Mouse (Mus musculus): Measurements from ENCODE around the gene Epha1. TPM values are rescaled to one million over a fixed set of nuclear protein-coding genes. Genes with fewer than 3 reads are reported as not detected.

Gene Epha1
- polyA plus RNA-seq, 1 experiment from 2014 or later, result 5.1 TPM

GRCm38 (mm10) chr6:42324482-42325267 is 48.4 kb downstream of the Epha1 start, which contains the start of gene Fam131b:
Gene Fam131b (minus strand): TSS chr6:42324643.
- no peaks in the 10 kb centered on the region for H3K9me3 ChIP-seq
- no peaks in the 10 kb centered on the region for H3K36me3 ChIP-seq (replicated peaks)
- DNase-seq (ENCODE audit: low spot score), result peak; percentile 78
- peak within 1 kb of the TSS; percentile 81 for H3K4me3 ChIP-seq
- H3K27ac ChIP-seq (replicated peaks), result peak within 1 kb of the TSS; percentile 87
- H3K4me1 ChIP-seq, result peaks cover 24% of the 10 kb centered on the region
- under 1% methylated on average over 62 of the region's 68 CpGs for WGBS
- peaks cover 44% of the 10 kb centered on the region for H3K27me3 ChIP-seq (replicated peaks; ENCODE audit: low read depth, poor library complexity, severe bottlenecking)

- Histone ChIP-seq H3K27ac (replicated peaks) (peak overlapping the region; percentile 87), H3K36me3 (replicated peaks) (no peaks in the 10 kb centered on the region), H3K4me3 (peak overlapping the region; percentile 81), H3K27me3 (replicated peaks; ENCODE audit: low read depth, poor library complexity, severe bottlenecking) (peaks cover 44% of the 10 kb centered on the region), H3K9me3 (no peaks in the 10 kb centered on the region), H3K4me1 (peaks cover 24% of the 10 kb centered on the region)
- WGBS, result under 1% methylated on average over 32 of the region's 32 CpGs
- DNase-seq (ENCODE audit: low spot score), result peak; percentile 61
Observed at GRCm38 (mm10) chr6:42324067-42324481, 49.0 kb downstream of the Epha1 start.

GRCm38 (mm10) chr6:42323371-42324066 is 49.5 kb downstream of the Epha1 start:
- DNase-seq (ENCODE audit: low spot score), result no peak
- under 1% methylated on average over 28 of the region's 28 CpGs for WGBS
- Histone ChIP-seq H3K27me3 (replicated peaks; ENCODE audit: low read depth, poor library complexity, severe bottlenecking) (peaks cover 44% of the 10 kb centered on the region), H3K4me1 (peaks cover 24% of the 10 kb centered on the region), H3K4me3 (peak overlapping the region; percentile 81), H3K27ac (replicated peaks) (peak overlapping the region; percentile 87), H3K9me3 (no peaks in the 10 kb centered on the region), H3K36me3 (replicated peaks) (peaks cover 1% of the 10 kb centered on the region; the same call in 1 of the 2 replicates)

- WGBS, result 89% methylated on average over 4 of the region's 4 CpGs
- Histone ChIP-seq H3K4me3 (no peak overlapping the region), H3K27me3 (replicated peaks; ENCODE audit: low read depth, poor library complexity, severe bottlenecking) (peaks cover 28% of the 10 kb centered on the region), H3K36me3 (replicated peaks) (peaks cover 25% of the 10 kb centered on the region), H3K4me1 (peaks cover 6% of the 10 kb centered on the region), H3K9me3 (no peaks in the 10 kb centered on the region), H3K27ac (replicated peaks) (no peak overlapping the region)
- DNase-seq (ENCODE audit: low spot score), result no peak
Observed at GRCm38 (mm10) chr6:42318293-42318692, 54.8 kb downstream of the Epha1 start.

- Histone ChIP-seq H3K27me3 (replicated peaks; ENCODE audit: low read depth, poor library complexity, severe bottlenecking) (no peaks in the 10 kb centered on the region), H3K27ac (replicated peaks) (no peak overlapping the region), H3K9me3 (no peaks in the 10 kb centered on the region), H3K4me3 (no peak overlapping the region), H3K4me1 (no peaks in the 10 kb centered on the region), H3K36me3 (replicated peaks) (peaks cover 73% of the 10 kb centered on the region)
- DNase-seq (ENCODE audit: low spot score), result no peak
- 88% methylated on average over 2 of the region's 2 CpGs for WGBS
Observed at GRCm38 (mm10) chr6:42310427-42311053, 62.5 kb downstream of the Epha1 start.

GRCm38 (mm10) chr6:42309816-42310378 is 63.2 kb downstream of the Epha1 start:
- no peak overlapping the region for H3K4me3 ChIP-seq
- no peak for DNase-seq (ENCODE audit: low spot score)
- H3K9me3 ChIP-seq, result no peaks in the 10 kb centered on the region
- H3K36me3 ChIP-seq (replicated peaks), result peaks cover 73% of the 10 kb centered on the region
- H3K4me1 ChIP-seq, result no peaks in the 10 kb centered on the region
- no peaks in the 10 kb centered on the region for H3K27me3 ChIP-seq (replicated peaks; ENCODE audit: low read depth, poor library complexity, severe bottlenecking)
- 52% methylated on average over 8 of the region's 8 CpGs for WGBS
- H3K27ac ChIP-seq (replicated peaks), result no peak overlapping the region

Other genes with a start within 250 kb of the Epha1 start
- not detected in 2 replicates for gene Tas2r139, start 232.3 kb downstream of the Epha1 start, polyA plus RNA-seq (2016; fragmentation: Nextera tagmentation; extraction: Ambion mirVana)
- not detected in 2 replicates for gene Tas2r144, start 157.9 kb downstream of the Epha1 start, polyA plus RNA-seq (2016; fragmentation: Nextera tagmentation; extraction: Ambion mirVana)
- 18.1 and 18.7 TPM in 2 replicates for gene Gstk1, start 127.3 kb downstream of the Epha1 start, polyA plus RNA-seq (2016; fragmentation: Nextera tagmentation; extraction: Ambion mirVana)
- 0.60 and 0.90 TPM in 2 replicates for gene Tmem139, start 111.3 kb downstream of the Epha1 start, polyA plus RNA-seq (2016; fragmentation: Nextera tagmentation; extraction: Ambion mirVana)
- gene Casp2, start 108.3 kb downstream of the Epha1 start, polyA plus RNA-seq (2016; fragmentation: Nextera tagmentation; extraction: Ambion mirVana), result 79.5 and 85.3 TPM in 2 replicates
- 0.80 and 1.1 TPM in 2 replicates for gene Clcn1, start 86.6 kb downstream of the Epha1 start, polyA plus RNA-seq (2016; fragmentation: Nextera tagmentation; extraction: Ambion mirVana)
- gene Fam131b, start 48.6 kb downstream of the Epha1 start, polyA plus RNA-seq (2016; fragmentation: Nextera tagmentation; extraction: Ambion mirVana), result 0.74 and 0.90 TPM in 2 replicates
- 93.8 and 96.9 TPM in 2 replicates for gene Zyx, start 23.6 kb downstream of the Epha1 start, polyA plus RNA-seq (2016; fragmentation: Nextera tagmentation; extraction: Ambion mirVana)
- not detected in 2 replicates for gene Tas2r143, start 27.0 kb upstream of the Epha1 start, polyA plus RNA-seq (2016; fragmentation: Nextera tagmentation; extraction: Ambion mirVana)
- gene Tas2r135, start 32.2 kb upstream of the Epha1 start, polyA plus RNA-seq (2016; fragmentation: Nextera tagmentation; extraction: Ambion mirVana), result not detected in 2 replicates
- not detected in 2 replicates for gene Tas2r126, start 61.3 kb upstream of the Epha1 start, polyA plus RNA-seq (2016; fragmentation: Nextera tagmentation; extraction: Ambion mirVana)
- not detected in 2 replicates for gene Olfr458, start 91.9 kb upstream of the Epha1 start, polyA plus RNA-seq (2016; fragmentation: Nextera tagmentation; extraction: Ambion mirVana)
- gene Olfr457, start 103.1 kb upstream of the Epha1 start, polyA plus RNA-seq (2016; fragmentation: Nextera tagmentation; extraction: Ambion mirVana), result not detected in 2 replicates
- not detected in 2 replicates for gene Olfr456, start 113.9 kb upstream of the Epha1 start, polyA plus RNA-seq (2016; fragmentation: Nextera tagmentation; extraction: Ambion mirVana)
- not detected in 2 replicates for gene Olfr455, start 174.3 kb upstream of the Epha1 start, polyA plus RNA-seq (2016; fragmentation: Nextera tagmentation; extraction: Ambion mirVana)
- not detected in 2 replicates for gene Tcaf3, start 224.4 kb upstream of the Epha1 start, polyA plus RNA-seq (2016; fragmentation: Nextera tagmentation; extraction: Ambion mirVana)